Mouse (Mus musculus) Patski (cell line): Measurements from ENCODE around the gene Clns1a. TPM values are rescaled to one million over a fixed set of nuclear protein-coding genes. Genes with fewer than 3 reads are reported as not detected.

ENCODE experiments used
- ATAC-seq: fragments of 100-300 bp; one replicate; pipeline ENCODE4 v1.8.0; 2021
- CTCF ChIA-PET: fragments of 350-600 bp; sonication (Branson Sonifier 250); formaldehyde crosslinking; loops from one replicate; lab custom pipeline; 2022; ENCODE audit warnings: inconsistent platforms; lab: Charles Lee
- POLR2A ChIA-PET: fragments of 350-600 bp; sonication (Branson Sonifier 250); formaldehyde crosslinking; loops from one replicate; lab custom pipeline; 2022; ENCODE audit warnings: antibody characterized with exemption, inconsistent platforms; lab: Charles Lee
- DNase-seq: peaks from one replicate; pipeline ENCODE4 v3.0.0-alpha.2; 2011; ENCODE audit warnings: low read depth, low spot score
- H3K27me3 ChIP-seq: fragments of 371-371 bp; one replicate; pipeline ENCODE4 v1.5.1; 2021
- CTCF ChIP-seq: fragments of 100-300 bp; IDR thresholded peaks from one replicate; pipeline ENCODE4 v1.5.1; 2021
- in situ Hi-C: fragments of 300-500 bp; cut with MboI; formaldehyde crosslinking; loops from 3 replicates; pipeline ENCODE4 v1.11.1; 2018; ENCODE audit warnings: low pct_unique_long_range_greater_than_20kb, mixed read lengths
- polyA plus RNA-seq: library from polyadenylated mRNA; unstranded; gene quantifications from one replicate; pipeline ENCODE4 v1.2.3, GENCODE M21; 2021

Clns1a gene
- polyA plus RNA-seq, 1 experiment from 2014 or later = 82.0 TPM

DNA sequence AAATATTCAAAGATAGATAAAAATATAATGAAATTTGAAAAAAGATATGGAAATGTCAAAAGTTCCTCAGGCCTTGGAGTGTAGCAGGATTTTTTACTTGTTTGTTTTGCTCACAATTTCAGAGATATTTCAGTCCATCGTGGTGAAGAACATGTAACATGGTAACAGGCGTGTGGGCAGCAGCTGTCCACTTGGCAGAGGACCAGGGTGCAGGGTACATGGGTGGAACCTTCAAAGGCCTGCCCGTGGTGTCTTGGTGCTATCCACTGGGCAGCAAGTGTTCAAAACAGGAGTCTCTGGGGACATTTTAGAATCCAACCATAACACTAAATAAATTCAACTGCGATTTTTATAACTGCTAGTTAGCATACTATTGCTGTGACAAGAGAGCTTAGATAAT is 10.7 kb downstream of the Clns1a start:
- ATAC-seq (no peak), DNase-seq (no peak)
- no peak for TF ChIP-seq CTCF
- ChIA-PET POLR2A (no interaction called here), CTCF (interaction anchor here (0.8 to 1.0 kb wide), 2 partner anchors 18 to 19 kb away, joined by 3 to 4 read pairs; no protein-coding TSS in a partner anchor)
- no peaks in the 10 kb centered on the region for H3K27me3 ChIP-seq
- in situ Hi-C loops = no loop called here

DNA sequence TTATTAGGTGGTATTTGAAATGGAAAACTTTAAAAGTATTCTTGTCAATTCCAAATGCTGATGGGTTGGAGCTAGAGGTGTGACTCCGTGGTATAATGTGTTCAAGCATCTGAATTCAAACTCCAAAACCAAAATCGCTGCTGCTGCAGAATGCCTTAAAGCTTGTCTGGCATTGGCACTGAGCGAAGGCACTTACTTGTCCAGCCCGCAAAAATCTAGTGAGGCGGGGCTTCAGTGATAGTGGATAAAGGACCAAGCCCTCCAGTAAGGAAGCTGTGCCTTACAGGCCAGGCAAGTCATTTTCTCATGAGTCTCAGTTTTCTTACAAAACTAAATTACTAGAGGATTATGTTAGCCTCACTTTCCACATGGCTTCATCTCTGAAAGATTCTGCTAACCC is 11.4 kb downstream of the Clns1a start:
- POLR2A ChIA-PET = no interaction called here
- CTCF ChIA-PET = no interaction called here
- DNase-seq = no peak
- no peak for ATAC-seq
- H3K27me3 ChIP-seq = no peaks in the 10 kb centered on the region
- TF ChIP-seq CTCF = no peak
- in situ Hi-C loops = no loop called here

DNA sequence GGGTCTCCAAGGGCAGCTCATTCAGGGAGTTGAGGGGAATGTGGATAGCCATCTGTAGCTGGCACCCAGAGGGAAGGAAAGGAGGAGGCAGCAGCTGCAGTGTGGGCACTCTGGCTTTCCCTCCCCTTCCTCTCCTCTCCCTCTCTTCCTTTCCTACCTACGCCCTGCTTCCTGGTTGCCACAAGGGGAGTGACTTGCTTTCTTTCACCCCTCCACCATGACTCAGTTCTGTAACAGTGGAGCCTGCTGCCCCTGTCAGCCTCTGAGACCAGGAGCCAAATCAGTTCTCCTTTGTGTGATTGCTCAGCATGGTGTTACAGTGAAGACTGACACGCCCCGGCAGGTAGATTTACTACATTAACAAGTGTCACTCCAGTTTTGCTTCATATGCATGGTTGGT is 12.8 kb downstream of the Clns1a start:
- TF ChIP-seq CTCF = no peak
- POLR2A ChIA-PET = no interaction called here
- in situ Hi-C loops = no loop called here
- no peak for DNase-seq
- ATAC-seq = no peak
- CTCF ChIA-PET = no interaction called here
- H3K27me3 ChIP-seq = no peaks in the 10 kb centered on the region

DNA sequence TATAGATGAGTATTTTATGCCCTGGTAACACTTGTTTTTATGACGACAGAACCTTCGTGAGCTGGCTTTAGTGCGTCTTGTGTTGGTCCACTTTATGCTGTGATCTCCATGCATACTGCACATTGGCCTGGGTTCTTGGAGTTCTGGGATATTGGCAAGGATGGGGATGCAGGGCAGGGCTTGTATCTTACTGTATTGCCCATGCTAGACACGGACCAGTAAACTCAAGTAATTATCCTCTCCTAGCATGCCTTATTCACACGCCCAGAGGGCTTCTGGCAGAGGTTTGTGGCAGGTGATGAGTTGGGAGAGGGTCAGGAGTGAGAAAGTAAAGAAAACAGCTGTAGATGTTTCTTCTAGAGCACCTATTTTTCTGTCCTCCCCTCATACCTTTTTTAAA is 18.2 kb downstream of the Clns1a start:
- ChIA-PET CTCF (interaction anchor here (1.6 kb wide), 1 partner anchor 14 kb away, joined by 3 read pairs; no protein-coding TSS in a partner anchor), POLR2A (no interaction called here)
- no peak for ATAC-seq
- no peak for TF ChIP-seq CTCF
- in situ Hi-C loops = no loop called here
- H3K27me3 ChIP-seq = no peaks in the 10 kb centered on the region
- DNase-seq = no peak

DNA sequence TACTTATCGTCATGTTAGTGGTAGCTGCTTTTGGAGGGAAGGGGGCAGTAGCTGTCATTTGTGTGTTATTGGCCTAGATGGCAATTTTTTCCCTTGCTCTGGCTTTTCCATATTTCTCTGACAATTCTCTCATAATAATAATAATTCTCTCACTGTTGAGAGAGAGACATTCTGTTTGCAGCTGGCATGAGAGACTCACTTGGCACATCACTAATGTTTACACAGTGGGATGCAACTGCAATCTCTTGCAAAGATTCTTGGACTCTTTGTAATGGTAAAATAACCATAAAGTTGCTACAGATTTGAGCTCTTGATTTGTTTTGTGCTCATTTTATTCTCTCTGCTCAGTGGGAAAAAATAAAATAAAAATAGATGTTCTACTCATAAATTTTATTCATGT is 20.9 kb downstream of the Clns1a start:
- ATAC-seq (no peak), DNase-seq (no peak)
- in situ Hi-C loops = no loop called here
- CTCF ChIA-PET = no interaction called here
- H3K27me3 ChIP-seq = no peaks in the 10 kb centered on the region
- POLR2A ChIA-PET = no interaction called here
- no peak for TF ChIP-seq CTCF

DNA sequence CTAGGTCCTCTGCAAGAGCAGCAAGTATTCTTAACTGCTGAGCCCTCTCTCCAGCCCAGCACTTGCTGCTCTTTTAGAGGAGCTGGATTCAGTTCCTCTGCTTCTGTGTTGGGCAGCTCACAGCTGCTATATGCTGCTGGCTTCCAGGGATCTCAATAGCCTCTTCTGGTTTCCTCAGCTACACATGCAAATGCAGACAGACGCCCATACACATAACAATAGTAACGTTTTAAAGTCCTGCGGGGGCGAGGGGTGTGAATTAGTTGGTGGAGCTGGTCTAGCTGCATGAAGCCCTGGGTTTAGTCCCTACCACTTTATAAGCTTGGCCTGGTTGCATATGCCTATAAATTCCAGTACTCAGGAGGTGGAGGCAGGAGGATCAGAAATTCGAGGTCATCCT is 22.6 kb downstream of the Clns1a start:
- CTCF ChIA-PET = no interaction called here
- in situ Hi-C loops = no loop called here
- no peak for TF ChIP-seq CTCF
- POLR2A ChIA-PET = interaction anchor here (1.0 kb wide), 1 partner anchor 14 kb away, joined by 3 read pairs; no protein-coding TSS in a partner anchor
- DNase-seq (no peak), ATAC-seq (no peak)
- no peaks in the 10 kb centered on the region for H3K27me3 ChIP-seq

DNA sequence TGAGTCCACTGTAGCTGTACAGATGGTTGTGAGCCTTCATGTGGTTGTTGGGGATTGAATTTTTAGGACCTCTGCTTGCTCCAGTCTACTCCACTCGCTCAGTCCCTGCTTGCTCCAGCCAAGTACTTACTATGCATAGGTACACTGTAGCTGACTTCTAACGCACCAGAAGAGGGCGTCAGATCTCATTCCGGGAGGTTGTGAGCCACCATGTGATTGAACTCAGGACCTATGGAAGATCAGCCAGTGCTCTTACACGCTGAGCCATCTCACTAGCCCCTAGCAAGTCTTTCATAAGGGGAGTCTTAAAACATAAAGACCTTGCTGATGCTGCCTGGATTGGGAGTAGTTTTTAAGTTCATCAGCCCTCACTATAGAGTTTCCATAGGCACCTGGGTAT is 23.7 kb downstream of the Clns1a start:
- no peak for ATAC-seq
- POLR2A ChIA-PET = interaction anchor here (1.0 kb wide), 1 partner anchor 15 kb away, joined by 3 read pairs; no protein-coding TSS in a partner anchor

DNA sequence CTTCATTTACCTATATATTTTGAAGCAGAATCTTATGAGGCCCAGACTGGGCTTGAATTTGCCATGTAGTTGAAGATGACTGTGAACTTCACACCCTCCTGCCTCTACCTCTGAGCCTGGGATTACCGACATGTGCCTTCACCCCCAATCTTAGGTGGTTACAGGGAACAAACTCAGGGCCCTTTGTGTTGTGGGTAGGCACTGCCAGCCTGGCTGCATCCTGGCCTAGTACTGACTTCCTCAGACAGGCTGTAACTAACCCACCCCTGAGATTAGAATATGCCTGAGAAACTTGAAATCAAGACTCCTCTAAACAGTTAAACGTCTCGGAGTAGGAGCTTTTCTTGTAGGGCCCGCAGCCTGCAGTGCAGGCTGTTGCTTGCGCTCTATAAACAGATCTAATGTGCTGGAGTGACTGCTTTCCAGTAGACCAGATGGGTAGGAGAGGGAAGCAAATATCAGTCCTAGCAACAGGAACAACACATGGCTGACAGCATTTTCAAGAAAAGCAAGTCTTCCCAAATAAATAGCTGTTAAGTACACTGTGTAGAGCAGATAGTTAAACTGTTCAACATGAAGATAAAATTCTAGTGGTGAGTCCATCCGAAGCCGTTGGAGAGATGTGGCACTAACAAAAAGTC is 26.0 kb downstream of the Clns1a start:
- TF ChIP-seq CTCF = no peak
- DNase-seq = no peak
- ATAC-seq = no peak
- no peaks in the 10 kb centered on the region for H3K27me3 ChIP-seq
- ChIA-PET CTCF (interaction anchor here (2.0 kb wide), 1 partner anchor 9 kb away, joined by 5 read pairs; no protein-coding TSS in a partner anchor), POLR2A (interaction anchor here (0.6 to 0.9 kb wide), 2 partner anchors 37 to 182 kb away, joined by 3 to 4 read pairs; no protein-coding TSS in a partner anchor)
- in situ Hi-C loops = no loop called here

More for the DNA sequence above, 23.7 kb downstream of the Clns1a start:
- TF ChIP-seq CTCF = no peak
- CTCF ChIA-PET = no interaction called here
- DNase-seq = no peak
- H3K27me3 ChIP-seq = no peaks in the 10 kb centered on the region
- in situ Hi-C loops = no loop called here

DNA sequence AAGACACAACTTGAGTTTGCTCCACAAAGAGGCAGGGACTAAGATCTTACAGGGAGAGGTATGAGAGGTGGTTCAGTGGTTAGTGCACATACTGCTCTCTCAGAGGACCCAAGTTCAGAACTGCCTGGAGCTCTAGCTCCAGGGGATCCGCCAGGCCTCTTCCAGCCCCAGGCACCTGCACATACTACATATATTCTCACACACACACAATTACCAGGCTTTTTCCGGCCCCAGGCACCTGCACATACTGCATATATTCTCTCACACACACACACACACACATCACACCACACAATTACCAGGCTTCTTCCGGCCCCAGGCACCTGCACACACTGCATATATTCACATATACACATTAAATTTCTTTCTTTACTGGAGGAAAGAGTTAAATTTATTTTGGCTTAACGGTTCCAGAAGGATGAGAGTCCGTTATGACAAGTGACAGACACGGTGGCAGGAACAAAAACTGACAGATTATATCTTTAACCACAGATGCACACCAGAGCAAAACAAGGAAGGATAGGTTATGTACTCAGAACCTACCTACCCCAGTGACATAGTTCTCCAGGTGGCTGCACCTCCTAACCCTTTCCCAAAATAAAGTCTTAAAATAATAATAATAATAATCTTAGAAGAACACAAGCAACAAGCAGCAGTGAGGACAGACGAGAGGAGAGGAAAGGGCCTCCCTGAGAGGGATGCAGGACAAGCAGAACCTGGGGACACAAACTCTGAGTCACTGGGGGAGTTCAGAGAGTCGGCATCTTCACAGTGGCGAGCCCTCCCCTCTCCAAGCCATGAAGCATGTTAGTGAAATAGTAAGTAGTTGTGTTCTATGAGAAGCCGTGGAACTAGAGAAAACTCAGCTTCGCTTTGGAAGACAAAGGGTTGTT is 27.5 kb downstream of the Clns1a start:
- TF ChIP-seq CTCF = no peak
- no peaks in the 10 kb centered on the region for H3K27me3 ChIP-seq
- ChIA-PET CTCF (interaction anchor here (0.9 kb wide), 1 partner anchor 17 kb away, joined by 4 read pairs; no protein-coding TSS in a partner anchor), POLR2A (no interaction called here)
- no peak for DNase-seq
- in situ Hi-C loops = no loop called here
- no peak for ATAC-seq

DNA sequence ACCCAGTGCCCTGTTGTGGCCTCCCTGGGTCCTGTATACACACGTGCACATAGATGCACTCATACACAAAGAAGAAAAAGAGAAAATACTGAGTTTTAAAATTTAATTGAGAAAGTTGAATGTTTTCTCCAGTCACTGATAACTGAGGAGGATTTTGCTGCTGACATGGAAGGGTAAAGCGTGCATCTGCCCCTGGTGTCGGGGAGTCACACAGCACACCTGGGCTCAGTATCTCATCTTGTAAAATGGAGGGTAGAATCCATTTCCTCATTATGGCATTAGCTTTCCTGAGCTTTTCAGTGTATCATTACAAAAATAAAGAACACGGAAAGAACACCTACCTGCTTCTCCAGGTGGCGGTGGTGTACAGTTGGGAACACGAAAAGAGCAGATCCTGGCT is 29.0 kb downstream of the Clns1a start:
- ATAC-seq (no peak), DNase-seq (no peak)
- CTCF ChIA-PET = no interaction called here
- POLR2A ChIA-PET = no interaction called here
- H3K27me3 ChIP-seq = no peaks in the 10 kb centered on the region
- in situ Hi-C loops = no loop called here
- no peak for TF ChIP-seq CTCF

DNA sequence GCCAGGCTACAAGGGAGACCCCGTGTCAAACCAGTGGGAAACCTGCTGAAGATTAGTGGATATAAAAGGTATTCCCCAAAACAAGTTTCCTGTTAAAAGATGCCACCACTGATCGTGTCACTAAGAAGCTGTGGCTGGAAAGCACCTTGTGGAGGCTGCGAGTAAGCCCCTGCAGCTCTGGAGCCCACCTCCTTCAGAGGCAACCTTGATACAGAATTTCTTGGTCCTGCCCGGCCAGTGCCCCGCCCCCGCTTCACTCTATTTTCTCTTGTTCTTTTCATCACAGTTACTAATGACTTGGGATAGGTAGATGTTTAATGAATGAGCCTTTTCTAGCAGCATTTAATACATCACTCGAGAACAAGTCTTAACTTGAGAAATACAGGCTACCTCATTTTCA is 29.6 kb downstream of the Clns1a start:
- DNase-seq (no peak), ATAC-seq (no peak)
- CTCF ChIA-PET = no interaction called here
- no peak for TF ChIP-seq CTCF
- POLR2A ChIA-PET = no interaction called here
- in situ Hi-C loops = no loop called here
- no peaks in the 10 kb centered on the region for H3K27me3 ChIP-seq
